In genomic region chr10:86359699-86360098, GRCm38 (mm10) we compare ENCODE assay signal across 9 mouse cellular contexts. TPM values are rescaled to one million over a fixed set of nuclear protein-coding genes. Genes with fewer than 3 reads are reported as not detected.
DNase-seq lines count a peak whose midpoint lies in the region; ATAC-seq lines count a peak whose summit lies in the region.
"Had no signal": no experiment of that assay in that cellular context is flagged by ENCODE, and none has a peak within 500 bp of the region (broad histone marks: within the 10 kb centered on the region; RNA-seq: fewer than 3 reads in every experiment).

No protein-coding gene starts in this region.

- peaks cover 21% of the 10 kb centered on the region for H3K4me1 ChIP-seq in heart, embryonic 15.5 days (replicated peaks)
- 0 out of 2 replicates have a peak, but pooled peaks cover 4% of the 10 kb centered on the region for H3K4me1 ChIP-seq in heart, embryonic 11.5 days (ENCODE audit: control insufficient read depth, insufficient read depth, low read length)
- no peaks in the 10 kb centered on the region for H3K4me1 ChIP-seq in midbrain, embryonic 13.5 days (replicated peaks)
- H3K4me1 ChIP-seq in midbrain, embryonic 16.5 days (ENCODE audit: control insufficient read depth, insufficient read depth, low read length): no peaks in the 10 kb centered on the region
- peaks cover 19% of the 10 kb centered on the region for H3K4me1 ChIP-seq in limb, embryonic 13.5 days

- no peak overlapping the region for H3K4me3 ChIP-seq in heart, embryonic 15.5 days
- H3K4me3 ChIP-seq in heart, embryonic 11.5 days (ENCODE audit: low read depth, low read length): no peak overlapping the region
- H3K4me3 ChIP-seq in midbrain, embryonic 13.5 days (replicated peaks): no peak overlapping the region
- H3K4me3 ChIP-seq in midbrain, embryonic 16.5 days (ENCODE audit: low read depth, low read length): no peak overlapping the region
- H3K4me3 ChIP-seq in limb, embryonic 13.5 days: no peak overlapping the region

- no peaks in the 10 kb centered on the region for H3K9me3 ChIP-seq in heart, embryonic 15.5 days (replicated peaks)
- no peaks in the 10 kb centered on the region for H3K9me3 ChIP-seq in heart, embryonic 11.5 days (replicated peaks; ENCODE audit: control insufficient read depth, low read length)
- H3K9me3 ChIP-seq in midbrain, embryonic 13.5 days: no peaks in the 10 kb centered on the region
- H3K9me3 ChIP-seq in midbrain, embryonic 16.5 days (replicated peaks; ENCODE audit: control insufficient read depth, low read length, poor library complexity, severe bottlenecking): no peaks in the 10 kb centered on the region; the same call in 1 of the 2 replicates
- no peaks in the 10 kb centered on the region for H3K9me3 ChIP-seq in limb, embryonic 13.5 days

- ATAC-seq in heart, embryonic 15.5 days (replicated peaks; ENCODE audit: insufficient number of reproducible peaks, insufficient read depth, low FRiP score, low read depth): no peak
- ATAC-seq in heart, embryonic 11.5 days (replicated peaks; ENCODE audit: insufficient number of reproducible peaks, low FRiP score, low TSS enrichment): no peak
- ATAC-seq in midbrain, embryonic 13.5 days: no peak
- ATAC-seq in midbrain, embryonic 16.5 days: no peak
- 0 out of 2 replicates have a peak, but pooled peaks have one; percentile 24 for ATAC-seq in limb, embryonic 13.5 days (ENCODE audit: low FRiP score, low read depth)

- H3K4me2 ChIP-seq in heart, embryonic 15.5 days: no peak overlapping the region
- no peak overlapping the region for H3K4me2 ChIP-seq in heart, embryonic 11.5 days
- H3K4me2 ChIP-seq in midbrain, embryonic 13.5 days (replicated peaks): no peak overlapping the region
- H3K4me2 ChIP-seq in midbrain, embryonic 16.5 days (ENCODE audit: low read length): no peak overlapping the region
- H3K4me2 ChIP-seq in limb, embryonic 13.5 days (replicated peaks): no peak overlapping the region

- WGBS in heart, embryonic 15.5 days: 41% methylated on average over 4 of the region's 4 CpGs
- WGBS in heart, embryonic 11.5 days (ENCODE audit: insufficient replicate concordance): 55% methylated on average over 4 of the region's 4 CpGs
- WGBS in midbrain, embryonic 13.5 days: 81% methylated on average over 4 of the region's 4 CpGs
- 68% methylated on average over 4 of the region's 4 CpGs for WGBS in midbrain, embryonic 16.5 days
- 18% methylated on average over 4 of the region's 4 CpGs for WGBS in limb, embryonic 13.5 days

- H3K9ac ChIP-seq in heart, embryonic 15.5 days: no peak overlapping the region
- H3K9ac ChIP-seq in heart, embryonic 11.5 days (ENCODE audit: low read depth, low read length): no peak overlapping the region
- no peak overlapping the region for H3K9ac ChIP-seq in midbrain, embryonic 13.5 days (replicated peaks)
- no peak overlapping the region for H3K9ac ChIP-seq in midbrain, embryonic 16.5 days (ENCODE audit: low read depth, low read length)
- no peak overlapping the region for H3K9ac ChIP-seq in limb, embryonic 13.5 days

- H3K27me3 ChIP-seq in heart, embryonic 15.5 days: no peaks in the 10 kb centered on the region
- no peaks in the 10 kb centered on the region; the same call in 1 of the 2 replicates for H3K27me3 ChIP-seq in heart, embryonic 11.5 days (ENCODE audit: control insufficient read depth, insufficient read depth, low read length)
- H3K27me3 ChIP-seq in midbrain, embryonic 13.5 days: no peaks in the 10 kb centered on the region
- no peaks in the 10 kb centered on the region for H3K27me3 ChIP-seq in midbrain, embryonic 16.5 days (ENCODE audit: control insufficient read depth, insufficient read depth, low read depth, low read length)
- no peaks in the 10 kb centered on the region for H3K27me3 ChIP-seq in limb, embryonic 13.5 days

- H3K27ac ChIP-seq in heart, embryonic 15.5 days: peak overlapping the region; percentile 28; the same call in 1 of the 2 replicates
- no peak overlapping the region for H3K27ac ChIP-seq in heart, embryonic 11.5 days (ENCODE audit: low read depth, low read length)
- peak overlapping the region; percentile 21; the same call in 1 of the 2 replicates for H3K27ac ChIP-seq in midbrain, embryonic 13.5 days
- H3K27ac ChIP-seq in midbrain, embryonic 16.5 days (ENCODE audit: low read length): no peak overlapping the region
- peak overlapping the region; percentile 8; the same call in 1 of the 2 replicates for H3K27ac ChIP-seq in limb, embryonic 13.5 days

- H3K36me3 ChIP-seq in heart, embryonic 15.5 days: no peaks in the 10 kb centered on the region
- H3K36me3 ChIP-seq in heart, embryonic 11.5 days (ENCODE audit: control insufficient read depth, insufficient read depth, low read length): no peaks in the 10 kb centered on the region
- H3K36me3 ChIP-seq in midbrain, embryonic 13.5 days: no peaks in the 10 kb centered on the region
- no peaks in the 10 kb centered on the region for H3K36me3 ChIP-seq in midbrain, embryonic 16.5 days (ENCODE audit: control insufficient read depth, insufficient read depth, low read length)
- no peaks in the 10 kb centered on the region for H3K36me3 ChIP-seq in limb, embryonic 13.5 days

- peak; percentile 70 for DNase-seq in cerebellum, adult 8-10 months
- no peak for DNase-seq in embryo, embryonic 10 days (ENCODE audit: low spot score)
- no peak for DNase-seq in left cerebral cortex, adult 9 months (ENCODE audit: low spot score in 2 of 2)
- DNase-seq: thymus, adult 2 months had no signal

RNA-seq across cellular contexts. Expression of gene Timp3, which starts 59.5 kb away (rescaled TPM):
- 78.8 and 81.2 TPM in 2 replicates for polyA plus RNA-seq in heart, embryonic 15.5 days (2015; fragmentation: Nextera tagmentation; extraction: Ambion mirVana)
- 56.6 and 63.9 TPM in 2 replicates for polyA plus RNA-seq in heart, embryonic 11.5 days (2014; fragmentation: Nextera tagmentation; extraction: Ambion mirVana)
- polyA plus RNA-seq in midbrain, embryonic 13.5 days (2015; fragmentation: Nextera tagmentation; extraction: Ambion mirVana): 16.3 and 19.9 TPM in 2 replicates
- 30.9 and 37.4 TPM in 2 replicates for polyA plus RNA-seq in midbrain, embryonic 16.5 days (2015; fragmentation: Nextera tagmentation; extraction: Ambion mirVana)
- 81.8 and 89.5 TPM in 2 replicates for polyA plus RNA-seq in limb, embryonic 13.5 days (2015; fragmentation: Nextera tagmentation; extraction: Ambion mirVana)

Comparison
In these comparisons a context has a peak if more than half of its experiments do, and no peak if none do; other contexts are left out.
1. H3K27ac ChIP-seq: peak in heart, embryonic 15.5 days (single experiment), midbrain, embryonic 13.5 days (single experiment) and limb, embryonic 13.5 days (single experiment); none in heart, embryonic 11.5 days (single experiment) and midbrain, embryonic 16.5 days (single experiment).